Mouse (Mus musculus) left cerebral cortex, postnatal 4 days (tissue): ENCODE measurements around the gene Med12. TPM values are rescaled to one million over a fixed set of nuclear protein-coding genes. Genes with fewer than 3 reads are reported as not detected.
A peak's percentile ranks its signal among the peaks of the same experiment; 100 is the strongest.

Experiments
- DNase-seq: peaks from one replicate; pipeline ENCODE4 v3.0.0-alpha.2; 2022
- intact Hi-C: fragments of 180-260 bp; cut with DNase I; formaldehyde crosslinking; loops from one replicate; pipeline ENCODE4 v1.15.1; 2025
- total RNA-seq, 2 experiments: library from RNA; stranded (reverse); gene quantifications; 2 replicates each; pipeline ENCODE4 v1.2.3; 2021

Gene Med12
- total RNA-seq, result 10 to 100 TPM; 41.6 to 42.8 TPM

DNA sequence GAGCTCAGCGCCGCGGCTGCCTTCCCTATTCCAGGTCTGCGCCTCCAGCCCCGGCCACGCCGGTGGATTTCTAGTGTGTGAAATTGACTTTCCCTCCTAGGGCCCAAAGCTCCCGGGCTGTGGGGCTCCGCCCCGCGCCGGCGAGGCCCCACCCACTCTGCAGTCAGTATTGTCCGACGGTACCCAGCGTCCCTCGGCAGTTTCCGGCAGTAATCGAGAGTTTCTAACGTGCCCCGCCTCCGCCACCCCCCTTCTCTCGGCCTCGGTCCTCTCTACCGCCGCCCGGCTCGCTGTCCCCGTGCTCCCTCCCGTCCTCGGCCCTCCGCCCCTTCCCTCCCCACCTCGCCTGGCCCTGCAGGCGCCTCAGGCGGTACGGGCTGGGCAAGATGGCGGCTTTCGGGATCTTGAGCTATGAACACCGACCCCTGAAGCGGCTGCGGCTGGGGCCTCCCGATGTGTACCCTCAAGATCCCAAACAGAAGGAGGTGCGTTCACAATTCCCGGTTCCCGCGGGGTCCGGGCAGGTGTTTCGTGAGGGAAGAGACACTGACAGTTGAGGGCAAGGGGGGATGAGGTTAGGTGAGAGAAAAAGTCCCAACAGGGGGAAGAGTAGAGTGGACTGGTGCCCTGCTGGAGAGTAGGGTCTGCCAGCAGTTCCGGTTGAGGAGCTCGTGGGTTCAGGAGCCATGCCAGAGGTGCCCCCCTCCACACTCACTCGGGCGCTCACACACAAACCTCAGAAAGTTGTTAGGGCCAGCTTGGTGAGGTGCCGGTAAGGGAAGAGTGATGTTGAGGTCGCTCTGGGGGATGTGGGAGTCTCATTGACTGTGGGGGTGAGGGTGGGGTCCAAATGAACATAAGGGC, at the start of gene Med12:
Med12 (plus strand) TSS at position 156 of the 864 bp plus-strand sequence.
- intact Hi-C loops, result no loop called here
- DNase-seq, result peak; percentile 90

DNA sequence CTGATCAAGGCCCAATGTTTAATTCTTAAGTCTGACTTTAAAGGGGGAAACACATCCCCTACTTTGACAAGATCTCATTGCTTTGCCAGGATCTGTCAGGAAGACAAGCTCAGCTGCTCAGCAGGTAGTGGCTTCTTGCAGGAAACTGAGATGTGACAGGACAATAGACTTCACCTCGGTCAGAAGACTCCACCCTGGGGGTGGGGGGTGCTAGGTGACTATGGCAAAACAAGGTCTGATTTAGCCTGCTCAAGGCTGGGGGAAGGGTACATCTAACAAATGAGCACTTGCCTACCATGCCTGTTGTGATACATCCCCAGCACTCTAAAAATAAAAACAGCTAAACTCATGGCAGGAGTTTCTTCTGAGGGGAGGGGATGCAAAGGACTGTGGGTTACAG, 28.8 kb upstream of the Med12 start:
- intact Hi-C loops, result no loop called here
- no peak for DNase-seq

DNA sequence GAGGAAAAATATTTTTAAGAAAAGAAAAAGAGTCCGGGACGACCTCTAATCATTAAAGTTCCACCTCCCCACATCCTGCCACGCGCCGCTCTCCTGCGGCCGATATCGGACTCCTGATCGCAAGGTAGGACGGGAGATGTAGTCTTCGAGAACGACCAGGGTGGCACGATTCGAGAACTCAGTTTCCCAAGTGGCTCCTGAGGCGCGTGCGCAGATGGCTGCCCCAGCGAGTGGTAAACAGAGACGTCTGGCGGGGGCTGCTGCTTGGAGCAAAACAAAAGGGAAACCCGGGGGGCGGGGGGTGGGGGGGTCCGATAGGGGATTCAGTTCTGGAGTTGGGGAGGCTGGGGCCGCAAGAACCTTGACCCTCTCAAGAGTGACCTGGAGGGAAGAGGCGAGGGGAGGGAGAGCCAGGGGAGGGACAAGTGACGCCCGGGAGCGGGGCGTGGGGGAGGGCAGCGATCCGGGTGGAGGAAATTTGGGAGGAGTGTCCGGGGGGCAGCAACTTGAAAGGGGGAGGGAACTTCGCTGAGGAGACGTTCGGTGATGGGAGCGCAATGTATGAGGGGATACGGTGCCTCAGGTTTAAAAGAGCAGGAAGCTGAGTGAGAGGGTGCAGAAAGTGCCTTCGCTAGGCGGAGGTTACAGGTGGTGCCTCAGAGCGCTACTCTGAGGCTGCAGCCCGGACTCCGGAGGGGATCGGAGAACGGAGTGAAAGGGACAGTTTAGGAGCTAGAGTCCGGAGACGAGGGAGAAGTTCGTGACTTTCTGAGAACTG, 19.7 kb upstream of the Med12 start, which contains the start of gene Foxo4:
Foxo4 (plus strand) TSS at position 577 of the 778 bp plus-strand sequence.
- intact Hi-C loops, result no loop called here
- peak; percentile 89 for DNase-seq

DNA sequence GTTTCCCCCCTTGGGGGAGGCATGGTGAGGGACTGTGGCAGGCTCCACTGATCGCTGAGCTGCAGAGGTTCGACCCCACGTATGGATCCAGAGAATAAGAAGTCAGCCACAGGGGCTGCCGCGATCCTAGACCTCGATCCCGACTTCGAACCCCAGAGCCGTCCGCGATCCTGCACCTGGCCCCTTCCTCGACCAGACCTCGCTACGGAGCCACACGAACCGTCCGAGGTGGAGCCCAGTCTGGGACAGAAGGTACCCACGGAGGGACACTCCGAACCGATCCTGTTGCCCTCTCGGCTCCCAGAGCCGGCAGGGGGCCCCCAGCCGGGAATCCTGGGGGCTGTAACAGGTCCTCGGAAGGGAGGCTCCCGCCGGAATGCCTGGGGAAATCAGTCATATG, 19.1 kb upstream of the Med12 start:
- intact Hi-C loops, result no loop called here

DNA sequence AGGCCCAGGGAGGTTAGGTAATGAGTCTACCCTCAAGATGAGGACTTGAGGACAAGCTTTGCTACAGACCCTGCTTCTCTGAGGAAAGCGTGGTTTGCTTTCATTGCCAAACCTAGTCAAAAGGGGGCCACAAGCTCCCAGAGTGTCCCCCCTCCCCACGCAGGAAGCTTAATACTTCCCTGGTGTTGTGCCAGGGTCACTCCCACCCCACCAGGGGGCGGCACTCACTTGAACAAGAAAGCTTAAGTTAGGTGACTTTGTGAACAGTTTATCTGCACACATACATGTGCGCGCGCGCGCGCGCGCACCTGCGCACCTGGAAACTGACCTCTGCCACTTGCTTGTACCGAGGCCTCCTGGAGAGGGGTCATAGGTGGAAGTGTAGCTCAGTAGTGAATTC, 17.2 kb upstream of the Med12 start:
- intact Hi-C loops, result no loop called here
- DNase-seq, result no peak

More for the DNA sequence above, 19.1 kb upstream of the Med12 start:
- peak; percentile 3 for DNase-seq

DNA sequence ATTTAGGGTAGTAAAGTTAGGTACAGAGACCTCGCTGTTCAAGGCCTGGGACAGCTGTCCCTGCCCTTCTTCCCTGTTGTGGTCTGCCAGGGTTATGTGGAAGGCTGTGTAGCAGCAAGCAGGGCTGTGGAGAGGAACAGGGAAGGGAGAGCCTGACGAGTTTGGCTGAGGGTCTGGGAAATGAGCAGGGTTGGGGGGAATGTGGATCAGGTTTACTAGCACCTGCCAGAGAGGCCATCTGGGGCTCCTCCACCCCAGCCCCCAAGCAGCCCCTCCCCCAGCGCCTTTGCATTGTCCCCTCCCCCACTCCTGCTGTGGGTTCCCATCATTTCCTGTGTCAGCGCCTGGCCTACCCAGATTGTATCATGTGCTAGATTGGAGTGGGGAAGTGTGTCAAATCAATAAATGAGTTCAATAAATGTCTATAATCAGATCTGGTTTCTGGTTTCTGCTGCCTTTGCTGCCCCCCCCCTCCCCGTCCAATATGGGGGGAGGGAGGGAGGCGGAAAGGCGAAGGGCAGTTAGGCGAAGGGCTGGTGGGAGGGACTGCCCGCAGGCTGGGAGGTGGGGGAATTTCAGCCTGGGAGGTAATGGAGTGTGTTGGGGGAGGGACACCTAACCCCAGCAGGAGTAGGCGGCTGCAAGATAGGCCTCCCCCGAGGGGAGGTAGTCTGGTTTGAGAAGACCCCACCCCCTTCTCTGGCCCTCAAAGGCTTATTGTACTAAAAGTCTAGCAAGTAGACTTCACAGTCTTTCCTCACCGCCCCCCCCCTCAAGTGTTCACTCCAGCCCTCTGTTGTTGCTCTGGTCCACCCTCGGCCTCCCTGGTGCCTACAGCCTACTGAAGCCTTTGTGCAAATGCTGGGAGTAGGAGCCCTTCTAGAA, 13.1 kb upstream of the Med12 start:
- DNase-seq, result peak; percentile 49
- intact Hi-C loops, result no loop called here

DNA sequence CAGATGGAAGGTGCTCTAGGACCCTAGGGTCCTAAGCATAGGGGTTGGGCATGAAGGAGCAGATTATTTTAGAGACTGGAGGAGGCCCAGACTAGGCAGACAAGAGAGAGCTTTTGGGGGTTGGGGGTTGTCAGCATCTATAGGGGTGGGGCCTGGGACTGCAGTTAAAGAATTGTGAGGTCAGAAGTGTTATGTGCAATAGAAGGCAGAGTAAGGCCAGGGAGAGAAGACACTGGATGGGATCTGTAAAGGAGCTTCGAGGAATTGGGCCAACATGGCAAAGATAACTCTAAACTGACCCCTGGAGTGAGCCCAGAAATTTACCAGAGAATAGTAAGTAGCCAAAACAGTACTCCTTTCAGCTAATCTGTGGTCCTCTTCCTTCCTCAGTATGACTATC, 9.9 kb upstream of the Med12 start, which contains the start of gene Gm614:
Gm614 (minus strand) TSS at position 101 of the 400 bp plus-strand sequence.
- intact Hi-C loops, result no loop called here
- no peak for DNase-seq

DNA sequence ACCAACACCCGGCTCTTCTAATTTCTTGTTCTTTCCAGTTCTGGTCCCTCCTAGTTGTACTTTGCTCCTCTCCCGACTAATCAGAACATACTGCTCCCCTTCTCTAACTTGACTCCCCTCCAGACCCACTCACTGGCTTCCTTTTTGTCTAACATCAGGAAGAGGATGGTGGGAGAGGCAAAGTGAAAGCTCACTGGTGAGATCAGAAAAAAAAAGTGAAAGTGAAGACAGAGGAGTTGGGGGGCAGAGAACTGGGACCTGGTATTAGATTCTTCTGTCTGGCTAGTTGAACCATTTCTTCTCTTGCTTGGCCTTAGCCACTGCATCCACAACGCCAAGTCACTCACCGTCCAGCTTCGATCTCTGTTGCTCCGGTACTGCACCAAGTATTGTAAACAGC, 7.2 kb upstream of the Med12 start:
- no peak for DNase-seq
- intact Hi-C loops, result no loop called here

DNA sequence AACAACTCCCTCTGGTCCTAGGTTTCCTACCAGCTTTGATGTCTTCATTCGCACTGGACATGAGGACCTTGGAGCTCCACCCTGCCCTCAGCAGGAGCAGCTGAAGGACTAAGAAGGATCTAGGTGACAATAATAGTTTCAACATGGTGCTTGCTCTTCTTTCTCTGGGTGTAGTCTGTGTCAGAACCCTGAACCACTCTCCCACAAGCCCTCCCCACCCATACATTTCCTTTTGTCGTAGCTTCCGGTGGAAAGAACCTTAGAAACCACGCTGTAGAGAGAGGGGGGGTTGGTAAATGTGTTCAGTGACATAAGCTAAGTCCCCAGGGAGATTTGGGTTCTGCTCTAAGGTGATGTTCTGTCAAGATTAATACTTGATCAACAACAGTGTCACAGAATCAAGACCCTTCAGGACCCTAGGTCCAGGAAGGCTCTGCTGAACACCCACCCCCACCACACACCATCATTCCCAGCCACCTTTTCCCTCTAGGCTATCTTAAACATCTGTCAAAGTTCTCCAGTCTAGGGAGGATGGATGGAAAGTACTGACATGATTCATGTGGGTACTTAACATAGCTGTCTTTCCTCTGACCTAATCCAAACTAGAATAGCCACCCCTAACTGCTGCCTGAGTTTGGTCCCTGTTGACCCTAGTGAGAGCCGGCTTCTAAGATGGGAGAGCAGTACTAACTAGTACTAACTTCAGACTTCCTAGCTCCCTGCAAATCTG, 5.6 kb upstream of the Med12 start, which contains the start of gene Il2rg:
Il2rg (minus strand) TSS at position 231 of the 730 bp plus-strand sequence.
- DNase-seq, result no peak
- intact Hi-C loops, result no loop called here

DNA sequence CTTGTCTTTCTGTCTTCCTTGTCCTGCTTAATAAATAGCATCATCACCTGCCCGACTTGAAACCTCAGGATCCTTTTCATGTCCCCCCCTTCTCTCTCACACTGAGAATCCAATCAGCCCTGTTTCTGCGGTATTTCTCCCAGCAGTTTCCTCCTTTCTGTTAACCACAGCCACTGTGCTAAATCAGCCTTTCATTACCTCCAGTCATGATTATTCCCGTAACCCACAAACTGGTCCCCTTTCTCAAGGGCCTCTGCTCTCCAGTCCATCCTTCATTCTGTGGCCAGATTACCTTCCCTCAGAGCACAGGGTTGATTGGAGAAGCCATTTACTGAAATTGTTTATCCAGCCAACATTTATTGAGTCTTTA, 5.1 kb upstream of the Med12 start, which contains the start of gene Gm20489:
Gm20489 (minus strand) TSS at position 269 of the 370 bp plus-strand sequence.
- no peak for DNase-seq
- intact Hi-C loops, result no loop called here

DNA sequence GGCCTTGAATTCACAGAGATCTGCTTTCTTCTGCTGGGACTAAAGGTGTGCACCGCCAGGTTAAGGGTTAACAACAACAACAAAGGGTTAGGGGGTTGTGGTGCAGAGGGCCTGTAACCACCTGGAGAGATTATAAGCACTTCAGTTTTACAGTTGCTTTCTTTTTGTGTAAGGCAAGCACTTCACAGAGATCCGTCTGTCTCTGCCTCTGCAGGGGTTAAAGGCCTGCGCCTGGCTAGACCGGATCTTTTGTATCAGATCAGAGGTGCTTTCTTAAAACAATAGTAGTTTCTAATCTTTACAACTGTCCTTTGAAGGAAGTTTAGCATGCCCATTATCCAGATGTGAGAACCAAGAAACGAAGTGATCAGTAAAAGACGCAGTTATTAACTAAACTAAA, 420 bp upstream of the Med12 start:
- no peak for DNase-seq
- intact Hi-C loops, result no loop called here

DNA sequence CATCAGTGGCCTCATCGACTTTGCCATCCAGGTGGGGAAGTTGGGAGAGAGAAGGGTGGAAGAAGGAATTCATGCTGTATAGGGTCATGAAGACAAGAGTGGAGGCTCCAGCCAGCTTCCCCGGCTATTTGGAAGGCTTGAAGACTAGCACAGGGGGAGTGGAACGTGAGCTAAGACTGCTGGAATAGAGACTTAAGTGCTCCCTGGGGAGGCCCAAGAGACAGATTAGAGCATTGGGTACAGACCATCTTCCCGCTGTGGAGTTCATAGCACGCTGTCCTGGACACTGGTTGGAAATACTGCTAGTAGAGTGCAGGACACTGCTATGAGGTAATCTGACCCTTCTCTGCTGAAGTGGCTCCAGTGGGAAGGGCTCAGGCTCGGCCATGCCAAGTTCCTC, 9.0 kb downstream of the Med12 start:
- intact Hi-C loops, result loop anchor here (10.0 kb wide), 1 partner anchor 148 kb away; no protein-coding TSS in a partner anchor
- no peak for DNase-seq

DNA sequence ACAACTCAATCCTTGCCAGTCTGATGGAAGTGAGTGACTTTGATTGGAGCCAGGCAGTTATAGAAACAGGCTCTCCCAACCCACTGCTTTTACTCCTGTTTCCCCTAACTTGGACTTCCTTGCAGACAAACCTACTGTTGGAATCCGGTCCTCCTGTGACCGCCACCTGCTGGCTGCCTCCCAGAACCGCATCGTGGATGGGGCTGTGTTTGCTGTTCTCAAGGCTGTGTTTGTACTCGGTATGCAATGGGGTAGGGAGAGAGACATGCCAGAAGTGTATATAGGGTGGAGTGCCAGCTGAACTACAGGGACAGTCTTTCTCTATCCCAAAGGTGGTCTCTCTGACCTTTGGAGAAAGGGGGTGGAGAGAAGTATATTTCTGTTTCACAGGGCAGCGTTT, 11.7 kb downstream of the Med12 start:
- intact Hi-C loops, result loop anchor here (10.0 kb wide), 1 partner anchor 151 kb away; no protein-coding TSS in a partner anchor
- peak; percentile 57 for DNase-seq

DNA sequence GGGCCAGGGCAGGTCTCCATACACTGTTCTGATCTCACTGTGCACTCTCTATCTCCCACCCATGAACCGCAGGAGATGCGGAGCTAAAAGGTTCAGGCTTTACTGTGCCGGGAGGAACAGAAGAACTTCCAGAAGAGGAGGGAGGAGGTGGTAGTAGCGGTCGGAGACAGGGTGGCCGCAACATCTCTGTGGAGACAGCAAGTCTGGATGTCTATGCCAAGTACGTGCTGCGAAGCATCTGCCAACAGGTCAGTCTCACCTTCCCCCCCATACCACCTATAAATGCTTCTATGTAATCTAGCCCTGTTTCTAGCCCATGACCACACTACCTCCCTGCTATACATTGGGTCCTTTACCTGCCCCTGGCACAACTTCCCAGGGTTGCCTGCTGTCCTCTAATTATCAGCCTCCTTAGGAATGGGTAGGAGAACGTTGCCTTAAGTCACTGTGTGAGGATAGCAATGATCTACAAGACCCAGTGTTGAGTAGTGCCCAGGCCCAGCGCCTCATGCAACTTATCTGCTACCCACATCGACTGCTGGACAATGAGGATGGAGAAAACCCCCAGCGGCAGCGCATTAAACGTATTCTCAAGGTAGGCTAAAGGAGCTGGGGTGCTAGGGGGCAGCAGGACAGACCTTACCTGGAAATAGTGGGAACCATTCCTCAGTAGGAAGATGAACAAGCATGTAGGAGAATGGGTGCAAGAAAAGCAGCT, 12.3 kb downstream of the Med12 start:
- intact Hi-C loops, result loop anchor here (10.0 kb wide), 1 partner anchor 151 kb away; no protein-coding TSS in a partner anchor
- no peak for DNase-seq

DNA sequence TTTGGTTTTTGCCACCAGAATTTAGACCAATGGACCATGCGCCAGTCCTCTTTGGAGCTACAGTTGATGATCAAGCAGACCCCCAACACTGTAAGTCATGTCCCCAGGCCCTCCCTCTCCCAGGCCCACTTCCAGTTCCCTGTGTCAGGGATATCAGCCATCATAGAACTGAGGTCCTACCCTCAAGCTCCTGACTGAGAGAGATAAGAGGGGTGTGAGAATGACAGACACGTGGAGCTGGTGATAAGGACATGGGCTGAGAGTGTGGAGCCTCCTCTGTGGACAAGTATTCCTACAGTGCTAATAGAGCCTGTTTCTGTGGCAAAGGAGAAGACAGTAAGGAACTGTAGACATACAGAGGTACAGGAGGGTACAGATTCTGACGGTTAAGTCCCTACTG, 13.7 kb downstream of the Med12 start:
- DNase-seq, result no peak
- intact Hi-C loops, result loop anchor here (10.0 kb wide), 1 partner anchor 153 kb away; no protein-coding TSS in a partner anchor

DNA sequence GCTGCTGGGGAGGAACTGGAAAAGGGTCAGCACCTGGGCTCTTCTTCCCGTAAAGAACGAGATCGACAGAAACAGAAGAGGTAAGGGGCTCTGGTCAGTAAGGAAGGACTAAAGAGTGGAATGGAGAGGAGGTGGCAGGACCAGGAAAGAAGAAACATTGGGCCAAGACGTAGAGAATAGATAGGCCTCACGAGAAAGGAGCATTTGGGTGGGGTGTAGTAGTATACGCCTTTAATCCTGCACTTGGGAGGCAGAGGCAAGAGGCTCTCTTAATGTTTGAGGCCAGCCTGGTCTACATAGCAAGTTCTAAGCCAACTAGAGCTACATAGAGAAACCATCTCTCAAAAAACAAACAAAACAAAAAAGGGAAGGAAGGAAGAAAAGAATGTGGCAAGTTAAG, 14.6 kb downstream of the Med12 start:
- intact Hi-C loops, result loop anchor here (10.0 kb wide), 1 partner anchor 154 kb away; no protein-coding TSS in a partner anchor
- DNase-seq, result no peak

DNA sequence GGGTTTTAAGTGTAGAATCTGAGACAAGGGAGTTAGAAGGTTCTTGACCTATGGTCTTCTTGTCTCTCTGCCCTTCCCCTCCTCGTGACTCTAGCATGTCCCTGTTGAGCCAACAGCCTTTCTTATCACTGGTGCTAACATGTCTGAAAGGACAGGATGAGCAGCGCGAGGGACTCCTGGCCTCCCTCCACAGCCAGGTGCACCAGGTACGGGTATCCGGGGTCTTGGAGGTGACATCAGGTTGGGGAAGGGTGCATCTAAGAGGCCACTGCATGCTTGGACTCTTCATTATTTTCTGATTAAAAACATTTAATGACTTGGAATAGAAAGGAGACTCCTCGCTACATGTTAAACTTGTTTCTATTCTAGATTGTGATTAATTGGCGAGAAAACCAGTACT, 15.2 kb downstream of the Med12 start:
- DNase-seq, result no peak
- intact Hi-C loops, result loop anchor here (10.0 kb wide), 1 partner anchor 154 kb away; no protein-coding TSS in a partner anchor

DNA sequence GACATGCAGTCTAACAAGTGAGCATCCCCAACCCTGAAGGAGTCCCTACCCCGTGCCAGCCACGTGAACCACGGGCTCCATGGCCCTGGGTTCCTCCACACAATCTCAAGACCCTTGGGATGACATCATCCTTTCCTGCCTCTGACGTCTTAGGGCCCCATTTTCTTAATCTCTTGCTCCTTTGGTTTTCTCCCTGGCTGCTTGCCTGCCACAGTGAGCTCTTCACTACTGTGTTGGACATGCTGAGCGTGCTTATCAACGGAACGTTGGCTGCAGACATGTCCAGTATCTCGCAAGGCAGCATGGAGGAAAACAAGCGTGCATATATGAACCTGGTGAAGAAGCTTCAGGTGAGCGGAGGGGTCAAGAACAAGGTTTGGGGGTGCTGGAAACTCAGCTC, 16.3 kb downstream of the Med12 start:
- intact Hi-C loops, result no loop called here

DNA sequence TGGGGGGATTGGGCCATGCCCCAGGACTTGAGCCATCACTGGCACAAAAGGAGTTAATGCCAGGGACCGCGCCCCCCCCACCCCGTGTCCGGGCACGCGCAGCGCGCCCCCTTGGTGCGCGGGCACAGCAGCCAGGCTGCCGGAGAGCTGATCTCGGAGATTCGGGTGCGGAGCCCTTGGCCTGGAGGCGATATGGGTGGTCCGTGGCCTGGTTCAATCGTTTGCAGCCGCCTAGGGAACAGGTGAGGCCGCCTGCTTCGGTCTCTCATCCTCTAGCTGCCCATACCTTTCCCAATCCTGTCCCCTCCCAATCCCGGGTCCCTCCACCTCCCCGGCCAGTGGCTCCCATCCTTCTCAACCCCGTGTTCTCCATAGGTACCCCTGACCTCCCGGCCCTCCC, 25.2 kb downstream of the Med12 start, which contains the start of gene Nlgn3:
Nlgn3 (plus strand) TSS at position 114 of the 400 bp plus-strand sequence.
- DNase-seq, result peak; percentile 67
- intact Hi-C loops, result no loop called here

More for the DNA sequence above, 16.3 kb downstream of the Med12 start:
- no peak for DNase-seq
